Mouse (Mus musculus): ENCODE results near the gene Alox12e. TPM values are rescaled to one million over a fixed set of nuclear protein-coding genes. Genes with fewer than 3 reads are reported as not detected.
"Not testable (repeated sequence)": the region's sequence is repeated elsewhere in the genome, so short reads cannot be mapped to it uniquely, and the experiment has no call there.

Gene Alox12e
- total RNA-seq (2012; rRNA removed) = 0.16 and 0.27 TPM in 2 replicates

DNA sequence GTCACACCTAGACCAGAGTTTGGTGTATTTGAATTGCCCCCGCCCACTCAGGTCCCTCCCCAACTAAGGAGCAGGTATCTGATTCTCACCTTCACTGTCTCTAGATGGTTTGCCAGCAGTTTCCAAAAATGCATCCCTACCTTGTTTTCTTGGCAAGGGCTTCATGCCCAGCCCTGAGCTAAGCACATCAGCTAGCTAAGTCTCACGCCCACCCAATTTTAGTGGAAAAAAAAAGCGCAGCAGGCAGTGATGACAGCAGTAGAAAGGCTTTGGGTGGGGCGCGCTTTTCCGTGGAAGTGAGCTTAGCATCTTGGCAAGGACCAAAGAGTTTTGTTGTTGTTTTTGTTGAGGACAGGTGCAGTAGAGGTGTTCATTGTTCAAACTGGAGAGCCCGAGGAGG, at the start of gene Alox12e:
Gene Alox12e, minus strand, starts transcription at position 101 of the 400 bp plus-strand sequence.
- DNase-seq (ENCODE audit: low read depth, low spot score) = no peak
- H3K9ac ChIP-seq (ENCODE audit: insufficient read depth, low read depth, low read length, poor library complexity, severe bottlenecking) = peak within 1 kb of the TSS; percentile 5; the same call in 1 of the 2 replicates
- in situ Hi-C loops (cut with MboI; ENCODE audit: low sequenced_read_pairs in 2 of 2, unreplicated experiment in 2 of 2) = no loop called here
- no peak for TF ChIP-seq CHD2 (IDR thresholded peaks at IDR 0.05; ENCODE audit: low read depth, low read length)
- TF ChIP-seq ZNF384 (IDR thresholded peaks at IDR 0.05; ENCODE audit: low read depth, low read length) = no peak
- TF ChIP-seq ZC3H11A (IDR thresholded peaks at IDR 0.05; ENCODE audit: borderline replicate concordance, low read depth, low read length) = no peak
- no peak for TF ChIP-seq MAFK (IDR thresholded peaks at IDR 0.05; ENCODE audit: insufficient read depth, low read depth, low read length)
- TF ChIP-seq HCFC1 (IDR thresholded peaks at IDR 0.05; ENCODE audit: borderline replicate concordance, insufficient read depth, low read length) = no peak
- no peaks in the 10 kb centered on the region for H3K36me3 ChIP-seq (ENCODE audit: control insufficient read depth, insufficient read depth, low read length, poor library complexity, severe bottlenecking)
- peak within 1 kb of the TSS; percentile 56 to 80 for H3K4me3 ChIP-seq (ENCODE audit: insufficient read depth in 1 of 2, low read depth in 1 of 2, low read length in 2 of 2, poor library complexity in 1 of 2, severe bottlenecking in 1 of 2)
- H3K4me1 ChIP-seq (ENCODE audit: control insufficient read depth in 2 of 2, insufficient read depth in 2 of 2, low read length in 2 of 2, poor library complexity in 1 of 2) = no peaks in the 10 kb centered on the region
- H3K9me3 ChIP-seq (ENCODE audit: control insufficient read depth, insufficient read depth, low read depth, low read length) = no peaks in the 10 kb centered on the region
- H3K27ac ChIP-seq (ENCODE audit: insufficient read depth, low read depth, low read length, poor library complexity, severe bottlenecking) = no peak within 1 kb of the TSS

GRCm38 (mm10) chr11:70368626-70369025, 46.2 kb upstream of the Alox12e start:
- in situ Hi-C loops (cut with MboI; ENCODE audit: low sequenced_read_pairs in 2 of 2, unreplicated experiment in 2 of 2); H3K9ac ChIP-seq (ENCODE audit: insufficient read depth, low read depth, low read length, poor library complexity, severe bottlenecking); H3K9me3 ChIP-seq (ENCODE audit: control insufficient read depth, insufficient read depth, low read depth, low read length); H3K4me1 ChIP-seq (ENCODE audit: control insufficient read depth in 2 of 2, insufficient read depth in 2 of 2, low read length in 2 of 2, poor library complexity in 1 of 2); H3K27ac ChIP-seq (ENCODE audit: insufficient read depth, low read depth, low read length, poor library complexity, severe bottlenecking); H3K36me3 ChIP-seq (ENCODE audit: control insufficient read depth, insufficient read depth, low read length, poor library complexity, severe bottlenecking); DNase-seq (ENCODE audit: low read depth, low spot score); H3K4me3 ChIP-seq (ENCODE audit: insufficient read depth in 1 of 2, low read depth in 1 of 2, low read length in 2 of 2, poor library complexity in 1 of 2, severe bottlenecking in 1 of 2): not testable (repeated sequence)

GRCm38 (mm10) chr11:70367701-70368100, 45.3 kb upstream of the Alox12e start:
- in situ Hi-C loops (cut with MboI; ENCODE audit: low sequenced_read_pairs in 2 of 2, unreplicated experiment in 2 of 2); H3K4me1 ChIP-seq (ENCODE audit: control insufficient read depth in 2 of 2, insufficient read depth in 2 of 2, low read length in 2 of 2, poor library complexity in 1 of 2); H3K27ac ChIP-seq (ENCODE audit: insufficient read depth, low read depth, low read length, poor library complexity, severe bottlenecking); H3K36me3 ChIP-seq (ENCODE audit: control insufficient read depth, insufficient read depth, low read length, poor library complexity, severe bottlenecking); H3K9me3 ChIP-seq (ENCODE audit: control insufficient read depth, insufficient read depth, low read depth, low read length); DNase-seq (ENCODE audit: low read depth, low spot score); H3K4me3 ChIP-seq (ENCODE audit: insufficient read depth in 1 of 2, low read depth in 1 of 2, low read length in 2 of 2, poor library complexity in 1 of 2, severe bottlenecking in 1 of 2); H3K9ac ChIP-seq (ENCODE audit: insufficient read depth, low read depth, low read length, poor library complexity, severe bottlenecking): not testable (repeated sequence)

DNA sequence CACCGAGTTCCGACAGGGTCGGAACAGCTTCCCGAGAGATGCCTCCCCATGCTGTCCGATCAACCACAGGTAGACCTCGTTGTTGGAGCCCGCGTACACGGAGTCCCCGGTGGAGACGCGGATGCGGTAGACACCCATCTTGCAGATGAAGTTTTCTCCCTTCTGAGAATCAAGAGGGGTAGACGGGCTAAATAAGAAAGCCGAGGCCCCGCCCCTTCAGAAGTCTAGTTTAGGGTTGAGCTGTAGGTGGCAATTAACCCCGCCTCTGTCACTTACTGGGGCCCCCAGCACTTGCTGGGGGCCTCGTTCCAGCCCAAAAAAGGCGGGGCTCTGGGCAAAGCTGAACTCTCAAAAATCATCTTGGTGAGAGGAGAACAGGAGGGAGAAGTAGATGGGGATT, 29.4 kb upstream of the Alox12e start, which contains the start of gene Alox15:
Gene Alox15, minus strand, starts transcription at position 164 of the 400 bp plus-strand sequence.
- TF ChIP-seq MAFK (IDR thresholded peaks at IDR 0.05; ENCODE audit: insufficient read depth, low read depth, low read length) = no peak
- no peak for TF ChIP-seq ZC3H11A (IDR thresholded peaks at IDR 0.05; ENCODE audit: borderline replicate concordance, low read depth, low read length)
- TF ChIP-seq HCFC1 (IDR thresholded peaks at IDR 0.05; ENCODE audit: borderline replicate concordance, insufficient read depth, low read length) = no peak
- TF ChIP-seq ZNF384 (IDR thresholded peaks at IDR 0.05; ENCODE audit: low read depth, low read length) = no peak
- TF ChIP-seq CHD2 (IDR thresholded peaks at IDR 0.05; ENCODE audit: low read depth, low read length) = no peak
- H3K9ac ChIP-seq (ENCODE audit: insufficient read depth, low read depth, low read length, poor library complexity, severe bottlenecking) = no peak within 1 kb of the TSS
- DNase-seq (ENCODE audit: low read depth, low spot score) = no peak

GRCm38 (mm10) chr11:70348630-70349029, 26.2 kb upstream of the Alox12e start:
- in situ Hi-C loops (cut with MboI; ENCODE audit: low sequenced_read_pairs in 2 of 2, unreplicated experiment in 2 of 2) = no loop called here
- H3K27ac ChIP-seq (ENCODE audit: insufficient read depth, low read depth, low read length, poor library complexity, severe bottlenecking) = no peak overlapping the region
- H3K36me3 ChIP-seq (ENCODE audit: control insufficient read depth, insufficient read depth, low read length, poor library complexity, severe bottlenecking) = no peaks in the 10 kb centered on the region
- H3K9me3 ChIP-seq (ENCODE audit: control insufficient read depth, insufficient read depth, low read depth, low read length) = no peaks in the 10 kb centered on the region
- no peak overlapping the region for H3K4me3 ChIP-seq (ENCODE audit: insufficient read depth in 1 of 2, low read depth in 1 of 2, low read length in 2 of 2, poor library complexity in 1 of 2, severe bottlenecking in 1 of 2)
- TF ChIP-seq HCFC1 (IDR thresholded peaks at IDR 0.05; ENCODE audit: borderline replicate concordance, insufficient read depth, low read length) = no peak
- TF ChIP-seq CHD2 (IDR thresholded peaks at IDR 0.05; ENCODE audit: low read depth, low read length) = no peak
- TF ChIP-seq ZNF384 (IDR thresholded peaks at IDR 0.05; ENCODE audit: low read depth, low read length) = no peak
- no peak for TF ChIP-seq MAFK (IDR thresholded peaks at IDR 0.05; ENCODE audit: insufficient read depth, low read depth, low read length)
- no peak for TF ChIP-seq ZC3H11A (IDR thresholded peaks at IDR 0.05; ENCODE audit: borderline replicate concordance, low read depth, low read length)
- no peak overlapping the region for H3K9ac ChIP-seq (ENCODE audit: insufficient read depth, low read depth, low read length, poor library complexity, severe bottlenecking)
- H3K4me1 ChIP-seq (ENCODE audit: control insufficient read depth in 2 of 2, insufficient read depth in 2 of 2, low read length in 2 of 2, poor library complexity in 1 of 2) = peaks cover 0 to 6% of the 10 kb centered on the region in 2 experiments; a peak in 1 of 4 replicates
- DNase-seq (ENCODE audit: low read depth, low spot score) = no peak

More for the DNA sequence above, 29.4 kb upstream of the Alox12e start, which contains the start of gene Alox15:
- Histone ChIP-seq H3K27ac (ENCODE audit: insufficient read depth, low read depth, low read length, poor library complexity, severe bottlenecking) (no peak within 1 kb of the TSS), H3K36me3 (ENCODE audit: control insufficient read depth, insufficient read depth, low read length, poor library complexity, severe bottlenecking) (no peaks in the 10 kb centered on the region), H3K4me1 (ENCODE audit: control insufficient read depth in 2 of 2, insufficient read depth in 2 of 2, low read length in 2 of 2, poor library complexity in 1 of 2) (peaks cover 11 to 14% of the 10 kb centered on the region in 2 experiments; a peak in 3 of 4 replicates), H3K9me3 (ENCODE audit: control insufficient read depth, insufficient read depth, low read depth, low read length) (no peaks in the 10 kb centered on the region), H3K4me3 (ENCODE audit: insufficient read depth in 1 of 2, low read depth in 1 of 2, low read length in 2 of 2, poor library complexity in 1 of 2, severe bottlenecking in 1 of 2) (peak within 1 kb of the TSS; percentile 57 to 59)
- in situ Hi-C loops (cut with MboI; ENCODE audit: low sequenced_read_pairs in 2 of 2, unreplicated experiment in 2 of 2) = no loop called here
